13 mouse cellular contexts compared by ENCODE assay signal in the genomic region with DNA sequence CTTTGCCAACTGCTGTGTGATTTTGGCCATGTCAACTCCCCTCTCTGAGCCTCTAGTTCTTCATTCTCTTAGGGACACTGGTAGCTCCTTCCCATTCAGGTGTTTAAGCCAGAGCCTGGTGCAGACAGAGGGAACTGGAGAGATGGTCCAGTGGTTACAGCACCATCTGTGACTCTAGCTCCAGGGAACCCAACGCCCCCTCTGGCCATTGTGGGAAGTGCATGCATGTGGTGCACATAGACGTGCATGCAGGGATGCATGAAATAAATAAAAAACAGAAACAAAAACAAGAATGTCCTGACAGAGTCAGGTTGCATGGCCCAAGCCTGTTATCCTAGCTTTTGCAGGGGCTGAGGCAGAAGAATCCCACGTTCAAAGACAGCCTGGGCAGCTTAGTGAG. TPM values are rescaled to one million over a fixed set of nuclear protein-coding genes. Genes with fewer than 3 reads are reported as not detected.
DNase-seq lines count a peak whose midpoint lies in the region; ATAC-seq and TF ChIP-seq lines count a peak whose summit lies in the region.
"Had no signal": no experiment of that assay in that cellular context is flagged by ENCODE, and none has a peak within 500 bp of the region (broad histone marks: within the 10 kb centered on the region; RNA-seq: fewer than 3 reads in every experiment).

No protein-coding gene starts in this region.

- no peak overlapping the region for H3K9ac ChIP-seq in forebrain, postnatal 0 days
- no peak overlapping the region for H3K9ac ChIP-seq in forebrain, embryonic 16.5 days (replicated peaks; ENCODE audit: low read depth, low read length)
- H3K9ac ChIP-seq in liver, postnatal 0 days (replicated peaks) = no peak overlapping the region
- no peak overlapping the region for H3K9ac ChIP-seq in liver, embryonic 12.5 days
- no peak overlapping the region for H3K9ac ChIP-seq in ES-Bruce4 (ENCODE audit: low read depth, poor library complexity, severe bottlenecking)
- H3K9ac ChIP-seq: hindbrain, embryonic 13.5 days; limb, embryonic 13.5 days had no signal

- ATAC-seq in forebrain, postnatal 0 days = no peak
- no peak for ATAC-seq in forebrain, embryonic 16.5 days
- no peak for ATAC-seq in liver, postnatal 0 days
- no peak for ATAC-seq in liver, embryonic 12.5 days

- no peaks in the 10 kb centered on the region for H3K36me3 ChIP-seq in forebrain, postnatal 0 days (ENCODE audit: insufficient read depth)
- H3K36me3 ChIP-seq in forebrain, embryonic 16.5 days (ENCODE audit: control insufficient read depth, insufficient read depth) = no peaks in the 10 kb centered on the region
- peaks cover 1% of the 10 kb centered on the region for H3K36me3 ChIP-seq in liver, postnatal 0 days (replicated peaks; ENCODE audit: insufficient read depth, low read length)
- H3K36me3 ChIP-seq in liver, embryonic 12.5 days = peaks cover 2% of the 10 kb centered on the region; the same call in 1 of the 2 replicates
- no peaks in the 10 kb centered on the region for H3K36me3 ChIP-seq in ES-Bruce4 (ENCODE audit: control insufficient read depth, insufficient read depth, low read length, poor library complexity, severe bottlenecking)

- TF ChIP-seq POLR2A in ES-Bruce4 (IDR thresholded peaks at IDR 0.05; ENCODE audit: insufficient read depth, low read length) = no peak

- H3K4me1 ChIP-seq in forebrain, postnatal 0 days (ENCODE audit: insufficient read depth) = peaks cover 5% of the 10 kb centered on the region
- H3K4me1 ChIP-seq in forebrain, embryonic 16.5 days (replicated peaks; ENCODE audit: control insufficient read depth, insufficient read depth, low read length) = peaks cover 17% of the 10 kb centered on the region
- peaks cover 19% of the 10 kb centered on the region for H3K4me1 ChIP-seq in liver, postnatal 0 days (ENCODE audit: insufficient read depth)
- H3K4me1 ChIP-seq in liver, embryonic 12.5 days = peaks cover 33% of the 10 kb centered on the region
- no peaks in the 10 kb centered on the region for H3K4me1 ChIP-seq in ES-Bruce4 (ENCODE audit: control insufficient read depth, insufficient read depth, low read length)

- H3K4me2 ChIP-seq in forebrain, postnatal 0 days (ENCODE audit: low read depth) = no peak overlapping the region
- no peak overlapping the region for H3K4me2 ChIP-seq in forebrain, embryonic 16.5 days (ENCODE audit: low read length)
- no peak overlapping the region for H3K4me2 ChIP-seq in liver, postnatal 0 days (ENCODE audit: low read depth, low read length)
- no peak overlapping the region for H3K4me2 ChIP-seq in liver, embryonic 12.5 days
- H3K4me2 ChIP-seq: hindbrain, embryonic 13.5 days; limb, embryonic 13.5 days had no signal

- no peaks in the 10 kb centered on the region for H3K27me3 ChIP-seq in forebrain, postnatal 0 days (ENCODE audit: insufficient read depth, low read length)
- no peaks in the 10 kb centered on the region for H3K27me3 ChIP-seq in forebrain, embryonic 16.5 days (replicated peaks; ENCODE audit: control insufficient read depth, insufficient read depth, low read length)
- no peaks in the 10 kb centered on the region for H3K27me3 ChIP-seq in liver, postnatal 0 days (ENCODE audit: insufficient read depth, low read length)
- H3K27me3 ChIP-seq in liver, embryonic 12.5 days (replicated peaks) = no peaks in the 10 kb centered on the region
- no peaks in the 10 kb centered on the region for H3K27me3 ChIP-seq in ES-Bruce4 (ENCODE audit: control insufficient read depth, insufficient read depth, low read length, poor library complexity, severe bottlenecking)
- H3K27me3 ChIP-seq: limb, embryonic 13.5 days had no signal

- no peak overlapping the region for H3K4me3 ChIP-seq in forebrain, postnatal 0 days (ENCODE audit: low read depth, low read length)
- H3K4me3 ChIP-seq in forebrain, embryonic 16.5 days (replicated peaks; ENCODE audit: low read length) = no peak overlapping the region
- no peak overlapping the region for H3K4me3 ChIP-seq in liver, postnatal 0 days (ENCODE audit: low read depth, low read length)
- no peak overlapping the region for H3K4me3 ChIP-seq in liver, embryonic 12.5 days
- no peak overlapping the region for H3K4me3 ChIP-seq in ES-Bruce4 (ENCODE audit: low read depth, low read length)
- H3K4me3 ChIP-seq: heart, embryonic 10.5 days; hindbrain, embryonic 13.5 days; limb, embryonic 13.5 days had no signal

- 78% methylated on average over 3 of the region's 3 CpGs for WGBS in forebrain, postnatal 0 days
- WGBS in forebrain, embryonic 16.5 days = 73% methylated on average over 3 of the region's 3 CpGs
- 76% methylated on average over 3 of the region's 3 CpGs for WGBS in liver, postnatal 0 days (ENCODE audit: insufficient replicate concordance)
- 67% methylated on average over 3 of the region's 3 CpGs for WGBS in liver, embryonic 12.5 days (ENCODE audit: insufficient replicate concordance)

- TF ChIP-seq CTCF in forebrain, postnatal 0 days (IDR thresholded peaks at IDR 0.05; ENCODE audit: low read depth) = peak; percentile 62
- TF ChIP-seq CTCF in liver, postnatal 0 days (IDR thresholded peaks at IDR 0.05; ENCODE audit: low read depth) = peak; percentile 62
- peak; percentile 63 for TF ChIP-seq CTCF in ES-Bruce4 (IDR thresholded peaks at IDR 0.05; ENCODE audit: low read depth, low read length)

- H3K27ac ChIP-seq in forebrain, postnatal 0 days (ENCODE audit: low read depth, low read length) = no peak overlapping the region
- no peak overlapping the region for H3K27ac ChIP-seq in forebrain, embryonic 16.5 days (ENCODE audit: low read length)
- no peak overlapping the region for H3K27ac ChIP-seq in liver, postnatal 0 days (ENCODE audit: low read depth)
- H3K27ac ChIP-seq in liver, embryonic 12.5 days = no peak overlapping the region
- H3K27ac ChIP-seq in ES-Bruce4 (ENCODE audit: insufficient read depth, low read length) = no peak overlapping the region
- H3K27ac ChIP-seq: heart, embryonic 10.5 days; hindbrain, embryonic 13.5 days; limb, embryonic 13.5 days had no signal

- DNase-seq in forebrain, postnatal 0 days = no peak
- no peak for DNase-seq in liver, postnatal 0 days
- DNase-seq in induced T-regulatory cell, adult 2 months (ENCODE audit: low read depth) = peak; percentile 61
- no peak for DNase-seq in yolk sac, embryonic 10.5 days (ENCODE audit: low spot score)
- no peak for DNase-seq in adrenal gland, adult (ENCODE audit: inconsistent age in 2 of 2, low spot score in 1 of 2)
- DNase-seq: layer of hippocampus, postnatal 36 days had no signal

- H3K9me3 ChIP-seq in forebrain, postnatal 0 days (ENCODE audit: low read length) = no peaks in the 10 kb centered on the region
- 0 out of 2 replicates have a peak, but pooled peaks cover 3% of the 10 kb centered on the region for H3K9me3 ChIP-seq in forebrain, embryonic 16.5 days (ENCODE audit: control insufficient read depth, low read length)
- no peaks in the 10 kb centered on the region for H3K9me3 ChIP-seq in liver, postnatal 0 days (ENCODE audit: low read length)
- peaks cover 6% of the 10 kb centered on the region for H3K9me3 ChIP-seq in liver, embryonic 12.5 days (replicated peaks)
- H3K9me3 ChIP-seq in ES-Bruce4 (replicated peaks; ENCODE audit: control insufficient read depth, insufficient read depth, low read length, poor library complexity, severe bottlenecking) = no peaks in the 10 kb centered on the region
- H3K9me3 ChIP-seq: hindbrain, embryonic 13.5 days; limb, embryonic 13.5 days had no signal

- TF ChIP-seq EP300 in liver, postnatal 0 days (IDR thresholded peaks at IDR 0.05; ENCODE audit: low read depth) = no peak
- TF ChIP-seq EP300 in ES-Bruce4 (IDR thresholded peaks at IDR 0.05; ENCODE audit: insufficient read depth, low read depth, low read length) = no peak

RNA-seq across cellular contexts. Expression of gene Aes, which starts 3.0 kb away (rescaled TPM):
- total RNA-seq in forebrain, postnatal 0 days (2014; rRNA removed) = 450 and 455 TPM in 2 replicates
- polyA plus RNA-seq in forebrain, postnatal 0 days (2015; fragmentation: Nextera tagmentation; extraction: Ambion mirVana) = 752 and 802 TPM in 2 replicates
- 632 and 683 TPM in 2 replicates for polyA plus RNA-seq in forebrain, embryonic 16.5 days (2015; fragmentation: Nextera tagmentation; extraction: Ambion mirVana)
- 256 and 266 TPM in 2 replicates for polyA plus RNA-seq in liver, postnatal 0 days (2015; fragmentation: Nextera tagmentation; extraction: Ambion mirVana)
- 263 and 270 TPM in 2 replicates for polyA plus RNA-seq in liver, embryonic 12.5 days (2016; fragmentation: Nextera tagmentation; extraction: Ambion mirVana)
- polyA plus RNA-seq in ES-Bruce4 (2011; ENCODE audit: insufficient read depth, insufficient read length, low read depth, missing spikeins) = 148 and 152 TPM in 2 replicates

RNA-seq across cellular contexts. Expression of gene Gna11, which starts 11.3 kb away (rescaled TPM):
- 110 and 114 TPM in 2 replicates for total RNA-seq in forebrain, postnatal 0 days (2014; rRNA removed)
- 126 and 133 TPM in 2 replicates for polyA plus RNA-seq in forebrain, postnatal 0 days (2015; fragmentation: Nextera tagmentation; extraction: Ambion mirVana)
- polyA plus RNA-seq in forebrain, embryonic 16.5 days (2015; fragmentation: Nextera tagmentation; extraction: Ambion mirVana) = 106 and 112 TPM in 2 replicates
- polyA plus RNA-seq in liver, postnatal 0 days (2015; fragmentation: Nextera tagmentation; extraction: Ambion mirVana) = 18.3 and 19.2 TPM in 2 replicates
- 27.7 and 28.3 TPM in 2 replicates for polyA plus RNA-seq in liver, embryonic 12.5 days (2016; fragmentation: Nextera tagmentation; extraction: Ambion mirVana)
- 32.0 and 35.3 TPM in 2 replicates for polyA plus RNA-seq in ES-Bruce4 (2011; ENCODE audit: insufficient read depth, insufficient read length, low read depth, missing spikeins)

RNA-seq across cellular contexts. Expression of gene Tle2, which starts 18.1 kb away (rescaled TPM):
- 20.5 and 25.6 TPM in 2 replicates for total RNA-seq in forebrain, postnatal 0 days (2014; rRNA removed)
- 21.0 and 30.5 TPM in 2 replicates for polyA plus RNA-seq in forebrain, postnatal 0 days (2015; fragmentation: Nextera tagmentation; extraction: Ambion mirVana)
- 27.1 and 32.6 TPM in 2 replicates for polyA plus RNA-seq in forebrain, embryonic 16.5 days (2015; fragmentation: Nextera tagmentation; extraction: Ambion mirVana)
- polyA plus RNA-seq in liver, postnatal 0 days (2015; fragmentation: Nextera tagmentation; extraction: Ambion mirVana) = 1.2 and 2.2 TPM in 2 replicates
- 4.8 and 5.1 TPM in 2 replicates for polyA plus RNA-seq in liver, embryonic 12.5 days (2016; fragmentation: Nextera tagmentation; extraction: Ambion mirVana)
- 3.1 and 3.8 TPM in 2 replicates for polyA plus RNA-seq in ES-Bruce4 (2011; ENCODE audit: insufficient read depth, insufficient read length, low read depth, missing spikeins)

RNA-seq across cellular contexts. Expression of gene Gna15, which starts 32.3 kb away (rescaled TPM):
- total RNA-seq in forebrain, postnatal 0 days (2014; rRNA removed) = 1.3 and 1.5 TPM in 2 replicates
- 1.3 and 1.6 TPM in 2 replicates for polyA plus RNA-seq in forebrain, postnatal 0 days (2015; fragmentation: Nextera tagmentation; extraction: Ambion mirVana)
- polyA plus RNA-seq in forebrain, embryonic 16.5 days (2015; fragmentation: Nextera tagmentation; extraction: Ambion mirVana) = 0.42 and 0.76 TPM in 2 replicates
- 4.0 and 4.4 TPM in 2 replicates for polyA plus RNA-seq in liver, postnatal 0 days (2015; fragmentation: Nextera tagmentation; extraction: Ambion mirVana)
- polyA plus RNA-seq in liver, embryonic 12.5 days (2016; fragmentation: Nextera tagmentation; extraction: Ambion mirVana) = 7.0 and 7.3 TPM in 2 replicates
- 11.2 and 11.6 TPM in 2 replicates for polyA plus RNA-seq in ES-Bruce4 (2011; ENCODE audit: insufficient read depth, insufficient read length, low read depth, missing spikeins)

RNA-seq across cellular contexts. Expression of gene Tle6, which starts 44.6 kb away (rescaled TPM):
- total RNA-seq in forebrain, postnatal 0 days (2014; rRNA removed) = 8.7 and 14.1 TPM in 2 replicates
- 4.2 and 5.1 TPM in 2 replicates for polyA plus RNA-seq in forebrain, postnatal 0 days (2015; fragmentation: Nextera tagmentation; extraction: Ambion mirVana)
- polyA plus RNA-seq in forebrain, embryonic 16.5 days (2015; fragmentation: Nextera tagmentation; extraction: Ambion mirVana) = 3.5 and 3.7 TPM in 2 replicates
- 2.9 and 3.0 TPM in 2 replicates for polyA plus RNA-seq in liver, postnatal 0 days (2015; fragmentation: Nextera tagmentation; extraction: Ambion mirVana)
- polyA plus RNA-seq in liver, embryonic 12.5 days (2016; fragmentation: Nextera tagmentation; extraction: Ambion mirVana) = 8.1 and 12.1 TPM in 2 replicates
- 15.0 and 18.5 TPM in 2 replicates for polyA plus RNA-seq in ES-Bruce4 (2011; ENCODE audit: insufficient read depth, insufficient read length, low read depth, missing spikeins)
- total RNA-seq: monocyte, adult 5-6 weeks had no signal
